Mouse (Mus musculus): Measurements from ENCODE around the gene Fkbpl. TPM values are rescaled to one million over a fixed set of nuclear protein-coding genes. Genes with fewer than 3 reads are reported as not detected.

The Fkbpl gene
- total and polyA plus RNA-seq, 2 experiments from 2014 or later = 7.1 to 12.3 TPM

DNA sequence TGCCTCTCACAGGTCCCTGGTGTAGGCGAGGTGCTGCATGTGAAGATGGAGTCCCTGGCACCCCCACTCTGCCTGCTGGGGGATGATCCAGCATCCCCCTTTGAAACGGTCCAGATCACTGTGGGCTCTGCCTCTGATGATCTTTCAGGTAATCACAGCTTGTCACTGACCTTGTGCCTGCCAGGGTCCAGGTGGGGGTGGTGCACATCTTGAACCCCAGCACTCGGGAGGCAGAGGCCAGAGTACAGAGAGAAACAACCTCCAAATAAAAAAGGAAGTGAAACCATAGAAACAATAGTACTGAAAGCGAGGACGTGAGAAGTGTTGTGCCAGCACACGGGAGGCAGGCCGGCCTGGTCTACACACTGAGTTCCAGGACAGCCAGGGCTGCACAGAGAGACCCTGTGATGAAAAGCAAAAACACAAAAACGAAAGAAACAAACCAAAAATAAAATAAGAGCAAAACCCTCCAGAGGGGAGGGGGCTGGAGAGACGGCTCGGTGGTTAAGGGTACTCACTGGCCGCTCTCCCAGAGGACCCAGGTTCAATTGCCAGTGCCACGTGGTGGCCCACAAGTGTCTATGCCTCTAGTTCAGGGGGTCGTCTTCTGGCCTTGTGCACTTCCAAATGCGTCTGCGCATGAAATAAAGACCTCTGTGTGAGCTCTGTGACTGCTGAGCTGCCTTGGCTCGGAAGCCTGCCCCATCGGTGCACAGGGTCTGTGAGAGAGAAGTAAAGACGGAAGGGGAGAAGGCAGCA is 4.7 kb downstream of the Fkbpl start:
- Histone ChIP-seq H3K36me3 (replicated peaks; ENCODE audit: control insufficient read depth, insufficient read depth, low read length) (peaks cover 35% of the 10 kb centered on the region), H3K4me3 (ENCODE audit: low read depth, low read length) (no peak overlapping the region), H3K27ac (ENCODE audit: low read depth) (no peak overlapping the region), H3K4me2 (ENCODE audit: low read depth, low read length) (no peak overlapping the region), H3K9ac (replicated peaks; ENCODE audit: low read depth, low read length) (no peak overlapping the region), H3K9me3 (replicated peaks; ENCODE audit: control insufficient read depth, low read length) (no peaks in the 10 kb centered on the region), H3K4me1 (ENCODE audit: control insufficient read depth, insufficient read depth) (peaks cover 21% of the 10 kb centered on the region), H3K27me3 (ENCODE audit: control insufficient read depth, insufficient read depth, low read length) (no peaks in the 10 kb centered on the region)
- WGBS = 87% methylated on average over 18 of the region's 18 CpGs
- no peak for DNase-seq (ENCODE audit: low spot score)
- no peak for TF ChIP-seq EP300 (IDR thresholded peaks at IDR 0.05; ENCODE audit: low read depth)
- TF ChIP-seq CTCF (IDR thresholded peaks at IDR 0.05; ENCODE audit: low read depth) = no peak
- no peak for ATAC-seq (ENCODE audit: insufficient read depth, low read depth)

DNA sequence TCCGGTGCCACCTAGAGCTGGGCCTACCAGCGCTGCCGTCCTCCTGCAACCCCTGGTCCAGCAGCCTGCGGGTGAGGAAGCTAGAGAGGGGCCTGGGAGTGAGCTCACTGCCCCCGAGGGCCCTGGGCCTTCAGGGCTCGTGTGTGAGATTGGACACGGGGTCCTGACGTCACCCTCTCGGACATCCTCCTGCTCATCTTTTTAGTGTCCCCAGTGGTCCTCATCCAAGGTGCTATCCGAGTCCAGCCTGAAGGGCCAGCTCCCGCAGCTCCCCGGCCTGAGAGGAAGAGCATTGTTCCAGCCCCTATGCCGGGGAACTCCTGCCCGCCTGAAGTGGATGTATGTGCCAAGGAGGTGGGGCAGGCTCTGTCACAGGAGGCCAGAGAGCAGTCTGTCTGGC is 6.2 kb downstream of the Fkbpl start:
- Histone ChIP-seq H3K4me1 (ENCODE audit: control insufficient read depth, insufficient read depth) (peaks cover 22% of the 10 kb centered on the region), H3K27me3 (ENCODE audit: control insufficient read depth, insufficient read depth, low read length) (no peaks in the 10 kb centered on the region), H3K9me3 (replicated peaks; ENCODE audit: control insufficient read depth, low read length) (no peaks in the 10 kb centered on the region), H3K4me2 (ENCODE audit: low read depth, low read length) (no peak overlapping the region), H3K27ac (ENCODE audit: low read depth) (no peak overlapping the region), H3K4me3 (ENCODE audit: low read depth, low read length) (no peak overlapping the region), H3K36me3 (replicated peaks; ENCODE audit: control insufficient read depth, insufficient read depth, low read length) (peaks cover 35% of the 10 kb centered on the region), H3K9ac (replicated peaks; ENCODE audit: low read depth, low read length) (no peak overlapping the region)
- ATAC-seq (ENCODE audit: insufficient read depth, low read depth) (no peak), DNase-seq (ENCODE audit: low spot score) (no peak)
- TF ChIP-seq CTCF (IDR thresholded peaks at IDR 0.05; ENCODE audit: low read depth) = no peak
- TF ChIP-seq EP300 (IDR thresholded peaks at IDR 0.05; ENCODE audit: low read depth) = no peak
- 86% methylated on average over 14 of the region's 14 CpGs for WGBS

DNA sequence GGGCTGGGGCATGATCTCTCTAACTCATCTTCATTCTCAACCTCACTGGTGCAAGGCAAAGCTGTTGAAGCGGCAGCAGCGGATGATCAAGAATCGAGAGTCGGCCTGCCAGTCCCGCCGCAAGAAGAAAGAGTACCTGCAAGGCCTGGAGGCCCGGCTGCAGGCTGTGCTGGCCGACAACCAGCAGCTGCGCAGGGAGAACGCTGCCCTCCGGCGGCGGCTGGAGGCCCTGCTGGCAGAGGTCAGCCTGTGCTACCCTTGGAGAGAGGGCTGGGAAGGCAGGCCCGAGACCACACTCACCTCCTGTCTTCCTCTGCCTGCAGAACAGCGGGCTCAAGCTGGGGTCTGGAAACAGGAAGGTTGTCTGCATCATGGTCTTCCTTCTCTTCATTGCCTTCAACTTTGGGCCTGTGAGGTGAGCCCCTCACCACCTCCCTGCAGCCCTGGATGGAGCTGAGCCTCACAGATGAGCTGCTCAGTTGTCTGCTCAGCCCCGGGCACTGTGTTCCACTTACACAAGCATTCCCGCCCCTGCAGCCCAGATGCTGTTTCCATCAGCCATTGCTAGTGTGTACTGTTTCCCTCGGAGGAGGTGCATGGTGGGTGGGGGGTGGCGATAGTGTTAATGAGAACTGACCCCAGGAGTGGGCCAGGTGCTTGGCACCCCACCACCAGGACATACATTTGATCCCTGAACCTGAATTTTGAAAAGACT is 7.1 kb downstream of the Fkbpl start:
- H3K36me3 ChIP-seq (replicated peaks; ENCODE audit: control insufficient read depth, insufficient read depth, low read length) = peaks cover 35% of the 10 kb centered on the region
- no peak overlapping the region for H3K9ac ChIP-seq (replicated peaks; ENCODE audit: low read depth, low read length)
- H3K27me3 ChIP-seq (ENCODE audit: control insufficient read depth, insufficient read depth, low read length) = no peaks in the 10 kb centered on the region
- TF ChIP-seq EP300 (IDR thresholded peaks at IDR 0.05; ENCODE audit: low read depth) (no peak), CTCF (IDR thresholded peaks at IDR 0.05; ENCODE audit: low read depth) (peak; percentile 53)
- H3K4me1 ChIP-seq (ENCODE audit: control insufficient read depth, insufficient read depth) = peaks cover 13% of the 10 kb centered on the region
- no peak for DNase-seq (ENCODE audit: low spot score)
- 48% methylated on average over 19 of the region's 19 CpGs for WGBS
- ATAC-seq (ENCODE audit: insufficient read depth, low read depth) = no peak
- no peak overlapping the region for H3K4me2 ChIP-seq (ENCODE audit: low read depth, low read length)
- no peak overlapping the region for H3K27ac ChIP-seq (ENCODE audit: low read depth)
- H3K9me3 ChIP-seq (replicated peaks; ENCODE audit: control insufficient read depth, low read length) = no peaks in the 10 kb centered on the region
- H3K4me3 ChIP-seq (ENCODE audit: low read depth, low read length) = no peak overlapping the region

DNA sequence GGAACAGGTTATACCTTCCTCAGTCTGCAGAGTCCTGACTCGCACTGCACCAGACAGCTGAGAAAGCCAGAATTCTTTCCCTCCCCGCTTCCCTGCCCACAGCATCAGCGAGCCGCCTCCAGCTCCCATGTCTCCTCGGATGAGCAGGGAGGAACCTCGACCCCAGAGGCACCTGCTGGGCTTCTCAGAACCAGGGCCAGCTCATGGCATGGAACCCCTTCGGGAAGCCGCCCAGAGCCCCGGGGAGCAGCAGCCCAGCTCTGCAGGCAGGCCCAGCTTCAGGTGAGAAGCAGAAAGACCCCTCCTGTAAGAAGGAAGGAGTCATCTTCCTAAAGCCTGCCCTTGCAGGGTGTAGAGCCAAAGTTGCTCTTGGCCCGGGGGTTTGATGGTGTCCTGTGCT is 8.0 kb downstream of the Fkbpl start:
- Histone ChIP-seq H3K27ac (ENCODE audit: low read depth) (no peak overlapping the region), H3K27me3 (ENCODE audit: control insufficient read depth, insufficient read depth, low read length) (no peaks in the 10 kb centered on the region), H3K4me2 (ENCODE audit: low read depth, low read length) (no peak overlapping the region), H3K4me1 (ENCODE audit: control insufficient read depth, insufficient read depth) (peaks cover 14% of the 10 kb centered on the region), H3K9ac (replicated peaks; ENCODE audit: low read depth, low read length) (no peak overlapping the region), H3K36me3 (replicated peaks; ENCODE audit: control insufficient read depth, insufficient read depth, low read length) (peaks cover 35% of the 10 kb centered on the region), H3K9me3 (replicated peaks; ENCODE audit: control insufficient read depth, low read length) (no peaks in the 10 kb centered on the region), H3K4me3 (ENCODE audit: low read depth, low read length) (no peak overlapping the region)
- 88% methylated on average over 10 of the region's 10 CpGs for WGBS
- no peak for DNase-seq (ENCODE audit: low spot score)
- no peak for ATAC-seq (ENCODE audit: insufficient read depth, low read depth)
- TF ChIP-seq CTCF (IDR thresholded peaks at IDR 0.05; ENCODE audit: low read depth) (no peak), EP300 (IDR thresholded peaks at IDR 0.05; ENCODE audit: low read depth) (no peak)

DNA sequence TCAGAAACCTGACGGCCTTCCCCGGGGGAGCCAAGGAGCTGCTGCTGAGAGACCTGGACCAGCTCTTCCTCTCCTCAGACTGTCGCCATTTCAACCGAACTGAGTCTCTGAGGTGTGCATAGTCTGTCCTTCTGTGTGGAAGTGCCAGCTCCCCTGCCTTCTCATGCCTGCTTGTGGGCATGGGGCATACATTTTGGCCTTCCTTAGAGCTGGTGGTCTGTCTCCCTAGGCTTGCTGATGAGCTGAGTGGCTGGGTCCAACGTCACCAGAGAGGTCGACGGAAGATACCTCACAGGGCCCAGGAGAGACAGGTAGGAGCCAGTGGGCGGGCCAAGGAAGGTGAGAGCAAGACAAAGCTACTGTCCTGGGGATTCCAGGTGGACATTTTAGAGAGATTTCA is 8.4 kb downstream of the Fkbpl start:
- 91% methylated on average over 8 of the region's 8 CpGs for WGBS
- no peaks in the 10 kb centered on the region for H3K27me3 ChIP-seq (ENCODE audit: control insufficient read depth, insufficient read depth, low read length)
- H3K36me3 ChIP-seq (replicated peaks; ENCODE audit: control insufficient read depth, insufficient read depth, low read length) = peaks cover 35% of the 10 kb centered on the region
- no peak overlapping the region for H3K9ac ChIP-seq (replicated peaks; ENCODE audit: low read depth, low read length)
- no peaks in the 10 kb centered on the region for H3K9me3 ChIP-seq (replicated peaks; ENCODE audit: control insufficient read depth, low read length)
- ATAC-seq (ENCODE audit: insufficient read depth, low read depth) (no peak), DNase-seq (ENCODE audit: low spot score) (no peak)
- no peak overlapping the region for H3K4me2 ChIP-seq (ENCODE audit: low read depth, low read length)
- TF ChIP-seq CTCF (IDR thresholded peaks at IDR 0.05; ENCODE audit: low read depth) (no peak), EP300 (IDR thresholded peaks at IDR 0.05; ENCODE audit: low read depth) (no peak)
- H3K4me3 ChIP-seq (ENCODE audit: low read depth, low read length) = no peak overlapping the region
- no peak overlapping the region for H3K27ac ChIP-seq (ENCODE audit: low read depth)
- H3K4me1 ChIP-seq (ENCODE audit: control insufficient read depth, insufficient read depth) = peaks cover 11% of the 10 kb centered on the region
